Mouse (Mus musculus): ENCODE measurements around the gene Cbx5.

- TF ChIP-seq USF1 (IDR thresholded peaks at IDR 0.05; ENCODE audit: low read depth) = no peak
- TF ChIP-seq MAX (IDR thresholded peaks at IDR 0.05; ENCODE audit: low read depth) = no peak
- TF ChIP-seq POLR2A (IDR thresholded peaks at IDR 0.05; ENCODE audit: insufficient read length, low read depth) = no peak
Observed at GRCm38 (mm10) chr15:103284647-103285046, 45.0 kb upstream of the Cbx5 start.

All from myocyte (in vitro differentiated cells).